Comparison of ENCODE assay signal across 12 mouse cellular contexts in the genomic region with DNA sequence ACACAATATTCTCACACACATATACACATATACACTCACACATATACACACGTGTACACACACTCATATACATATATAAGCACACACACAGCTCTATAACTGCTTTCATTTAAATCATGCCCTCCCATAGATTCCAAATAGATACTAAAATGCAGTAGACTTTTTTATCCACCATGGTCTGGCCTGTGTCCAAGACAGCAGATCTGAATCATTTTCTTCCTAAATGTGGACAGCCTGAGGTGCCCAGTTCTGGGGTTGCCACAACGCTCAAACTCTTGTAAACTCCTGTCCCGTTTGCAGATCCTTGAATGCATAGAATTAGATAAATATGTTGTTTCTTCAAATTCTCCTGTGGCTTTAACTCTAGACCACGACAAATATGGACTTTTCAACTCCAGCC.
"Had no signal": no experiment of that assay in that cellular context is flagged by ENCODE, and none has a peak within 500 bp of the region (broad histone marks: within the 10 kb centered on the region; RNA-seq: fewer than 3 reads in every experiment).

No protein-coding gene starts in this region.

- DNase-seq: kidney, adult 8-10 months; left cerebral cortex, postnatal 4 days; lung, adult 18-20 months; thymus, adult 18-20 months; thymus, postnatal 14 days had no signal

- H3K9me3 ChIP-seq: limb, embryonic 13.5 days; midbrain, embryonic 12.5 days; neural tube, embryonic 13.5 days had no signal

- H3K4me2 ChIP-seq: limb, embryonic 13.5 days; midbrain, embryonic 12.5 days; neural tube, embryonic 13.5 days had no signal

- ATAC-seq: midbrain, embryonic 16.5 days had no signal

- H3K4me1 ChIP-seq: midbrain, embryonic 12.5 days; neural tube, embryonic 13.5 days had no signal

- H3K36me3 ChIP-seq: limb, embryonic 13.5 days; midbrain, embryonic 12.5 days; neural tube, embryonic 13.5 days had no signal

- H3K9ac ChIP-seq: limb, embryonic 13.5 days; liver, embryonic 14.5 days; midbrain, embryonic 12.5 days; neural tube, embryonic 13.5 days had no signal

- H3K27me3 ChIP-seq: limb, embryonic 13.5 days; midbrain, embryonic 12.5 days; neural tube, embryonic 13.5 days had no signal

- H3K4me3 ChIP-seq: layer of hippocampus, adult 2 months; limb, embryonic 13.5 days; midbrain, embryonic 12.5 days; neural tube, embryonic 13.5 days had no signal

- H3K27ac ChIP-seq: layer of hippocampus, adult 2 months; limb, embryonic 13.5 days; liver, embryonic 14.5 days; midbrain, embryonic 12.5 days; neural tube, embryonic 13.5 days; stomach, postnatal 0 days had no signal
